In genomic region chr5:76337100-76337499, GRCm38 (mm10) we compare ENCODE assay signal across 31 mouse cellular contexts. TPM values are rescaled to one million over a fixed set of nuclear protein-coding genes. Genes with fewer than 3 reads are reported as not detected.
DNase-seq lines count a peak whose midpoint lies in the region; ATAC-seq lines count a peak whose summit lies in the region.
"Had no signal": no experiment of that assay in that cellular context is flagged by ENCODE, and none has a peak within 500 bp of the region (broad histone marks: within the 10 kb centered on the region; RNA-seq: fewer than 3 reads in every experiment).

No protein-coding gene starts in this region.

- DNase-seq in heart, adult 11 months: peak; percentile 36
- no peak for DNase-seq in heart, postnatal 14 days
- DNase-seq in c-Kit-positive CD71-negative TER-119-negative erythroid progenitor cells, embryonic 14.5 days (ENCODE audit: low read depth): peak; percentile 7
- DNase-seq in cerebellum, adult 11 months: no peak
- no peak for DNase-seq in forebrain, embryonic 14.5 days (ENCODE audit: low spot score)
- DNase-seq in gastrocnemius, adult 18-20 months (ENCODE audit: low spot score): no peak
- DNase-seq in urinary bladder, postnatal 4 days (ENCODE audit: low spot score in 2 of 2): no peak
- DNase-seq: adrenal gland, postnatal 14 days; cerebellum, adult 9-10 months; forebrain, postnatal 0 days; gastrocnemius, postnatal 36 days; heart, postnatal 4 days; kidney, adult 11 months; kidney, postnatal 36 days; liver; lung, postnatal 4 days; spleen, adult 18-20 months; thymus, postnatal 25 days had no signal

- peak; percentile 82 for ATAC-seq in megakaryocyte, adult 5-6 weeks (ENCODE audit: poor library complexity, severe bottlenecking)
- no peak for ATAC-seq in forebrain, embryonic 14.5 days
- ATAC-seq: forebrain, postnatal 0 days; hindbrain, embryonic 16.5 days had no signal

- 85% methylated on average over 8 of the region's 8 CpGs for WGBS in forebrain, embryonic 14.5 days

- H3K36me3 ChIP-seq in forebrain, embryonic 14.5 days (ENCODE audit: control insufficient read depth, insufficient read depth, low read length): no peaks in the 10 kb centered on the region
- H3K36me3 ChIP-seq: forebrain, embryonic 10.5 days; heart, embryonic 15.5 days; kidney, embryonic 15.5 days; limb, embryonic 10.5 days; liver, embryonic 15.5 days; lung, embryonic 15.5 days had no signal

- H3K27ac ChIP-seq in forebrain, embryonic 14.5 days (ENCODE audit: low read depth, low read length): no peak overlapping the region
- H3K27ac ChIP-seq: forebrain, embryonic 10.5 days; heart, embryonic 15.5 days; kidney, embryonic 15.5 days; left cerebral cortex, adult 2 months; limb, embryonic 10.5 days; liver, embryonic 15.5 days; lung, embryonic 15.5 days had no signal

- no peak overlapping the region for H3K9ac ChIP-seq in forebrain, embryonic 14.5 days (ENCODE audit: low read length)
- H3K9ac ChIP-seq: forebrain, postnatal 0 days; heart, embryonic 15.5 days; kidney, embryonic 15.5 days; liver, embryonic 15.5 days; lung, embryonic 15.5 days had no signal

- H3K4me1 ChIP-seq in forebrain, embryonic 14.5 days (ENCODE audit: control insufficient read depth, insufficient read depth, low read length): no peaks in the 10 kb centered on the region
- H3K4me1 ChIP-seq: heart, embryonic 15.5 days; kidney, embryonic 15.5 days; limb, embryonic 10.5 days; liver, embryonic 15.5 days; lung, embryonic 15.5 days had no signal

- intact Hi-C loops in heart, postnatal 14 days (cut with DNase I): no loop called here

- H3K4me3 ChIP-seq in forebrain, embryonic 14.5 days (ENCODE audit: low read depth, low read length): no peak overlapping the region
- H3K4me3 ChIP-seq: forebrain, embryonic 10.5 days; heart, embryonic 15.5 days; kidney, embryonic 15.5 days; left cerebral cortex, adult 2 months; limb, embryonic 10.5 days; liver, embryonic 15.5 days; lung, embryonic 15.5 days had no signal

- no peaks in the 10 kb centered on the region for H3K9me3 ChIP-seq in forebrain, embryonic 14.5 days (replicated peaks; ENCODE audit: control insufficient read depth, low read length)
- H3K9me3 ChIP-seq: forebrain, embryonic 10.5 days; heart, embryonic 15.5 days; kidney, embryonic 15.5 days; limb, embryonic 10.5 days; liver, embryonic 15.5 days; lung, embryonic 15.5 days had no signal

- H3K27me3 ChIP-seq in forebrain, embryonic 14.5 days (replicated peaks; ENCODE audit: control insufficient read depth, insufficient read depth, low read length): no peaks in the 10 kb centered on the region
- H3K27me3 ChIP-seq: heart, embryonic 15.5 days; kidney, embryonic 15.5 days; liver, embryonic 15.5 days; lung, embryonic 15.5 days had no signal

- no peak overlapping the region for H3K4me2 ChIP-seq in forebrain, embryonic 14.5 days (ENCODE audit: low read length)
- H3K4me2 ChIP-seq: heart, embryonic 15.5 days; kidney, embryonic 15.5 days; liver, embryonic 15.5 days; lung, embryonic 15.5 days; midbrain, embryonic 11.5 days had no signal

RNA-seq across cellular contexts. Expression of gene Pdcl2, which starts 6.1 kb away (rescaled TPM):
- total RNA-seq in heart, postnatal 14 days (2021): not detected
- total RNA-seq in megakaryocyte, adult 5-6 weeks (2015): not detected in 2 replicates
- not detected in 2 replicates for total RNA-seq in megakaryocyte, adult 5-6 weeks (2017)
- polyA plus RNA-seq in forebrain, embryonic 14.5 days (2014; fragmentation: Nextera tagmentation; extraction: Ambion mirVana): not detected in 2 replicates
- total RNA-seq in gastrocnemius, adult 18-20 months (2021): not detected
- total RNA-seq: adrenal gland, postnatal 14 days; forebrain, postnatal 0 days; gastrocnemius, postnatal 36 days; heart, postnatal 4 days; left cerebral cortex, adult 2 months had no signal
- polyA plus RNA-seq: cortical plate, adult 2 months; embryonic facial prominence, embryonic 11.5 days; forebrain, embryonic 10.5 days; forebrain, postnatal 0 days; heart, embryonic 15.5 days; hindbrain, embryonic 16.5 days; kidney, embryonic 15.5 days; limb, embryonic 10.5 days; liver, embryonic 15.5 days; lung, embryonic 15.5 days; midbrain, embryonic 11.5 days; stomach, embryonic 14.5 days had no signal

RNA-seq across cellular contexts. Expression of gene Nmu, which starts 26.5 kb away (rescaled TPM):
- not detected for total RNA-seq in heart, postnatal 14 days (2021)
- not detected in 2 replicates for total RNA-seq in megakaryocyte, adult 5-6 weeks (2015)
- not detected in 2 replicates for total RNA-seq in megakaryocyte, adult 5-6 weeks (2017)
- polyA plus RNA-seq in forebrain, embryonic 14.5 days (2014; fragmentation: Nextera tagmentation; extraction: Ambion mirVana): 0.54 TPM in 1 of 2 replicates, not detected in the other
- total RNA-seq in gastrocnemius, adult 18-20 months (2021): not detected
- total RNA-seq: adrenal gland, postnatal 14 days; forebrain, postnatal 0 days; gastrocnemius, postnatal 36 days; heart, postnatal 4 days; left cerebral cortex, adult 2 months had no signal
- polyA plus RNA-seq: cortical plate, adult 2 months; heart, embryonic 15.5 days; kidney, embryonic 15.5 days; liver, embryonic 15.5 days; stomach, embryonic 14.5 days had no signal

RNA-seq across cellular contexts. Expression of gene Clock, which starts 32.5 kb away (rescaled TPM):
- total RNA-seq in heart, postnatal 14 days (2021): 10 to 100 TPM; 33.5 to 34.0 TPM
- 15.5 and 18.9 TPM in 2 replicates for total RNA-seq in megakaryocyte, adult 5-6 weeks (2015)
- 20.6 and 20.8 TPM in 2 replicates for total RNA-seq in megakaryocyte, adult 5-6 weeks (2017)
- 8.2 and 13.6 TPM in 2 replicates for polyA plus RNA-seq in forebrain, embryonic 14.5 days (2014; fragmentation: Nextera tagmentation; extraction: Ambion mirVana)
- 10 to 100 TPM; 17.9 to 22.6 TPM for total RNA-seq in gastrocnemius, adult 18-20 months (2021)

Comparison
In these comparisons a context has a peak if more than half of its experiments do, and no peak if none do; other contexts are left out.
1. DNase-seq: peak in heart, adult 11 months (single experiment) and c-Kit-positive CD71-negative TER-119-negative erythroid progenitor cells, embryonic 14.5 days (single experiment); none in heart, postnatal 14 days (0 of 2), cerebellum, adult 11 months (single experiment), forebrain, embryonic 14.5 days (single experiment), gastrocnemius, adult 18-20 months (single experiment) and urinary bladder, postnatal 4 days (0 of 2).